Mouse (Mus musculus): ENCODE measurements around the gene Igfbpl1. TPM values are rescaled to one million over a fixed set of nuclear protein-coding genes. Genes with fewer than 3 reads are reported as not detected.

Gene Igfbpl1
- total RNA-seq, 2 experiments from 2014 or later, result 2.2 to 2.4 TPM

DNA sequence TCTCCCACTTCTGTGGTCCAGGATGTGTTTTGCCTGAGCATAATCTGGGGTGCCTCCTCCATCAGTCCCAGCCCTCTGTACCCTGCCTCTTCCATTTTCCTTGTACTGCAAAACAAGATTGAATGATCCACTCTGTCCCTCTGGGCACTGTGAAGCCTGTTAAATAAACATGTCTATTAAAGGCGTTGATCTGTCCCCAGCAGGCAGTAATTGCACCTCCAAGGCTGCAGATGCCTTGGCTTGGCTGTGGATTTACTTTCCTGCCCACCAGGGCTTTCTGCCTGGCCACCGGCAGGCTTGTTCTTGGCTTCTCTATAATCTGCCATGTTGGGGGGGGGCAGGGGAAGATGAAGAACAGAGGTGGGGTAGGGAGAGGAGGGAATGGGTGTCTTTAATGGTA is 40.8 kb downstream of the Igfbpl1 start:
- intact Hi-C loops (cut with DNase I), result loop anchor here (5.0 kb wide), 1 partner anchor 66 kb away; no protein-coding TSS in a partner anchor
- DNase-seq, result no peak

- intact Hi-C loops (cut with DNase I), result no loop called here
- DNase-seq, result no peak
Observed at GRCm38 (mm10) chr4:45783671-45784070, 43.1 kb downstream of the Igfbpl1 start.

- intact Hi-C loops (cut with DNase I), result loop anchor here (1.0 to 5.0 kb wide), 3 partner anchors 159 to 352 kb away; no protein-coding TSS in a partner anchor
- peak; percentile 44 to 64 for DNase-seq
Observed at GRCm38 (mm10) chr4:45771619-45772018, 55.1 kb downstream of the Igfbpl1 start.

DNA sequence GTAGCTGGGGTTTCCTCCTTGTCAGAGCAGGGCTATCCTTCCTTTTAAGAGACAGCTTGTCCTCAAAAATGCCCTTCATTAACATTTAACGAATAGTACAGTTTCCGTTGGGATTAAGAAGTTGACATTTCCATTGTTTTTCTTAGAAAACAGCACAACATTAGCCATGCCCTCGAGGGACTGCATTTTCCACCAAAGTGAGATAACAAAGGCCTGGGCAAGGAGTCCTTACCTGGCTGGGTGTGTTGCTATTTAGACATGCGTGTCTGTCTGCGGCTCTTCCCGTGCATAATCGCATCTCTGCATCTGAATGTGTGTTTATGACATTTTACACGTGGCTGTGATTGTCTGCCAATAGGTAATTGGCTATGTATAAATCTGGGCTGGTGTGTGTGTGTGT is 55.5 kb downstream of the Igfbpl1 start:
- no peak for DNase-seq
- intact Hi-C loops (cut with DNase I), result loop anchor here (1.0 to 5.0 kb wide), 3 partner anchors 159 to 352 kb away; no protein-coding TSS in a partner anchor

DNA sequence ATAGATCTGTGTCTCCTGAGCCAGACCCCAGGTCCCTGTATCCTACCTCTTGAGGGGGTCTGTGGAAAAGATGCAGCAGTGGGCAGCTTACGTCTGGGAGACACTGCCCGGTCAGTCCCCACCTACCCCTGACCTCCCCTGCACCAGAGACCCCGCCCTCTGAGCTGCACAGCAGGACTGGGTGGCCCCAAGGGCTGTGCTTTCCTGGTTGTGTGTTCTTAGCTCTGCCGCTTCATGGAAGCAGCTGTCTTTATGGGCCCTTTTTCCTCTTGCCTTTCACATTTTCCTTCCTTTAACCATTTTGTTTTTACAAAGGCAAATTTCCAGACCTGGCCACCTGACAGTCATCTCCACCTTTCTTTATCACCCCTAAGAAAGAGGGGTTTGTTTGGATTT is 56.1 kb downstream of the Igfbpl1 start:
- DNase-seq, result no peak
- intact Hi-C loops (cut with DNase I), result loop anchor here (1.0 to 5.0 kb wide), 4 partner anchors 39 to 351 kb away; no protein-coding TSS in a partner anchor

DNA sequence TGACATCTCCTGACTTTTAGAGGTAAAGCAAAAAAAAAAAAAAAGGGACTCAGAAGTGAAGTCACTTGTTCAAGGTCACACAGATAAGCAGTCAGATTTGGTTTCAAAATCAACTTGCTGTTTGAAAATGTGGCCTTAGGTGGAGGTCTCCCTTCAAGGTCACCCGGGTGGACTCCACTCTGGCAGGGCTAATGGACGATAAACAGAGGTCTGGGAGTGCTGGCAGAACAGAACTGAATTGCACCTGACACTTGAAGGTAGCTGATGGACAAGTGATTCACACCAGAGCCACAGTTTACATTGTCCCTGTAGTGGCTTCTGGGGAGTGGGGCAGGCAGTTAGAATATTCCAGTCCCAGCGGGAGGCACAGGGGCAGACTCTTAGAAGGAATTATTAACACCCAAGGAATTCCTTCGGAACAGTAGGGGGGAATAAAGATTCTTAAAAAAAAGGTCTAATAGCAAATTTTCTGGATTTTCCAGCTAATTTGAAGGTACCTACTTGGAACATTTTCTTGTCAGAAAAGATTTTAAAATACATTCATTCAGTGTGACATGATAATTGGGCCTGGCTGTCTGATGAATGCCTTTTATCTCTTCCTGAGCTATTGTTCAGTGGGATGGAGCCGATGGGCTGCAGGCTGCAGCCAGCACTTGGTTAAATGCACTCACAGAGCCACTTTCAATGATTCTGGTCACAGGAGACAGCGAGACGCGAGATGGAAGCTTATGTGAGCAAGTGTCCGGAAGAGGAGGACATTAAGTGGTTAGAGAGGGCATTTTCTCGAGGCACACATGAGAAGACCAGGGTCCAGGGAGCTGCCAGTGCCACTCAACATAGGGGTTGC is 56.7 kb downstream of the Igfbpl1 start:
- intact Hi-C loops (cut with DNase I), result loop anchor here (1.0 to 5.0 kb wide), 4 partner anchors 39 to 238 kb away; partner anchors contain the start of gene Shb

GRCm38 (mm10) chr4:45769141-45769540 is 57.6 kb downstream of the Igfbpl1 start:
- no peak for DNase-seq
- intact Hi-C loops (cut with DNase I), result loop anchor here (5.0 kb wide), 1 partner anchor 237 kb away; the partner anchor contains the start of gene Shb

More for the DNA sequence above, 56.7 kb downstream of the Igfbpl1 start:
- DNase-seq, result no peak

- peak; percentile 50 to 54 for DNase-seq
- intact Hi-C loops (cut with DNase I), result loop anchor here (5.0 kb wide), 1 partner anchor 236 kb away; the partner anchor contains the start of gene Shb
Observed at GRCm38 (mm10) chr4:45767891-45768558, 58.7 kb downstream of the Igfbpl1 start.

DNA sequence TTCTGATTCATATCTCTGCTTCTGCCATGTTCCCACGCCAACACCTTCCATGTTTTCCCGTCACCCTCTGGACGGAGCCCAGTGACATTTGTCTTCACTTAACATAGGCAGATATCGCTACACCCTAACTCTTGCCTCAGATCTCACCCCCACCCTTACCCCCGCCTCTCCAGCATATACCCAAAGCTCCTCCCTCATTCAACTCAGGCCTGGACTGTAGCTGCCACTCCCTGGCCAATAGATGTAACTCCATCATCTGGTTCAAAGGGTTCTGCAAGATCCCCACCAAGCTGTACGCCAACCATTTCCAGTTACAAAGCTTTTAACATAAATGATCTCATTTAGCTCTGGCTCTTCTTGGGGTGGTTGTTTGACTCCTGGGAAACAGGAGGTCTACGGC is 59.9 kb downstream of the Igfbpl1 start:
- intact Hi-C loops (cut with DNase I), result loop anchor here (5.0 kb wide), 1 partner anchor 234 kb away; the partner anchor contains the start of gene Shb
- DNase-seq, result no peak

DNA sequence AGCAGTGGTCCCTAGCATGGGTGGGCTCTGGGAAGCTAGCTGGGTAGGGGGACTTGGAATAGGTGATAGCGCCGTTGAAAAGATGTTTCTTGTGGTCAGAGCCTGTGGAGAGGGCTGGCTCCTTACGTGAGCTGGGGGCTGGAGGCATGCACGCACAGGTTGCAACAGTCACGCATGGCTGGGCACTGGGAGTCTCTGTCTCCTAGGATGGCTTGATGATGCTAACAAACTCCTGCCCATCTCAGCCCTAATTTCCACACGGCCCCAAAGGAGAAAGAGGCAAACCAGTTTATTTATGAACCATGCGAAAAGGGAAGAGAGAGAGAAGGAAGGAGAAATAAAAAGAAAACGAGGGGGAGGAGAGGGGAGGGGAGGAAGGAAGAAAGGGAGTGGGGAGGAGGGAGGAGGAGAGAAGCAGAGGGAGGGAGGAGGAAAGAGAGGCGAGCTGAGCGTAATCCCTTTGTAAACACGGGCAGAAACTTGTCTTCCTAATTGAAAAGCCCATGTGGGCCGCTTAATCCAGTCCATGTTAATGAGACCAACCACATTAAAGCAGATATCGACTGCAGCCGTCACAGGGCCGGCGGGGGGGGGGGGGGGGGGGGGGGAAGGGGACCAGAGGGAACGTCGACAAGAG is 61.0 kb downstream of the Igfbpl1 start:
- no peak for DNase-seq
- intact Hi-C loops (cut with DNase I), result loop anchor here (5.0 kb wide), 1 partner anchor 233 kb away; the partner anchor contains the start of gene Shb

DNA sequence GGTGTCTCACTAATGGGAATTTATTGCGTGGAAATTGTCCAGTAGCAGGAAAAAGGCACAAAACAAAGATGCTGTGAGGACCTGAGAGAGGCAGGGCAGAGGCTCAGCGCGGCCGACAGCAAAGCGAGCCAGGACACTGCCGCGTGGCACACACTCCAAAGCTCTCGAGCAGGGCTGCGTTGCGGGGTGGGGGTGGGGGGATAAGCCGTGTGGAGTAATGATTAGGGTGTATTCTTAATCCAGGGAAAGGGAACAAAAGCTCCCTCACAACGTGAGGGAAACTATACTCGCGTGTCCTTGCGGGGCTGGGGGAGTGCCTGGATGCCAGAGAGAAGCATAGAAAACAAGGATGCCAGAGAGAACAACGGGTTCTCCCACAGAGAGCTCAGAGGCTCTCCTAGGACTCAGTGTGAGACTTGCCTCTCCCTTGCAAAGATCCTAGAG is 61.6 kb downstream of the Igfbpl1 start:
- intact Hi-C loops (cut with DNase I), result loop anchor here (5.0 kb wide), 1 partner anchor 233 kb away; the partner anchor contains the start of gene Shb
- DNase-seq, result no peak

- peak; percentile 27 to 40 for DNase-seq
- intact Hi-C loops (cut with DNase I), result no loop called here
Observed at GRCm38 (mm10) chr4:45764141-45764494, 62.6 kb downstream of the Igfbpl1 start.

DNA sequence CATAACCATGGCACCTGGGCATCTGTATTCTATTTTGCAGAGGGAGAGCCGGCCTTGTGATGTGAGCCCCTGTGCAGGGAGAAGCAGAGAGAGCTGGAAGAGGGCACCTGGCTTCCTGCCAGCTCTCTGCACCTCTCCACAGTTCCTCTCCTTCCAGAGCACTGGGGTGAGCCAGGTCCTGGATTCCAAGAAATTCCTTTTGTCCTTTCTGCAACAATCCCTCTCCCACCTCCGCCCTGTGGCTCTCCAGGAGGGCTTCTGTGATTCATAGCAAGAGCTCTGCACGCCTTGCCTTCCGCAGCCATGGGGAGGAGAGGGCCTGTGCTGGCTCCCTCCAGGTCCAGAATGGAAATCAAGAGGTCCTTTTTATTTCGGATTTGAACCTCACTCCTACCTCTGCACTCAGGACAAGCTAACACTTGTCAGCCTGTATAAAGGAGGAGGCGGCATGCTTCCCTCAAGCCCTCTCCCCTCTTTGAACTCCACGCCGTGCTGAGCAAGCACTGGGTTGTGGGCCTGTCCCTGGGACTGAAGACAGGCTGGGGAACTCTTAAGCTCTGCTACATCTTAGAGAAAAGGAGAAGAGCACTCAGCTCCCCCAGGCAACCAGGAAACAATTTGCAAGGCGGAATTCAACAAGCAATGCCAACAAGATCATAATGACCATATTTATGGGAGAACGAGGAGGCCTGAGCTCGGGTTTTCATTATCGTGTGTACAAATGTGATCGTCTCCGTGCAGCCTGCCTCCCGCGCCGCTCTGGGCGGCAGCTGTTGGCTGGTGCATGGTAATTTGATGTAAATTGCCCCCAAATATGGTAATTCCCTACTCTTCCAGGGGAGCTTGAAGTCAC is 63.2 kb downstream of the Igfbpl1 start:
- DNase-seq, result peak; percentile 39 to 42
- intact Hi-C loops (cut with DNase I), result no loop called here

DNA sequence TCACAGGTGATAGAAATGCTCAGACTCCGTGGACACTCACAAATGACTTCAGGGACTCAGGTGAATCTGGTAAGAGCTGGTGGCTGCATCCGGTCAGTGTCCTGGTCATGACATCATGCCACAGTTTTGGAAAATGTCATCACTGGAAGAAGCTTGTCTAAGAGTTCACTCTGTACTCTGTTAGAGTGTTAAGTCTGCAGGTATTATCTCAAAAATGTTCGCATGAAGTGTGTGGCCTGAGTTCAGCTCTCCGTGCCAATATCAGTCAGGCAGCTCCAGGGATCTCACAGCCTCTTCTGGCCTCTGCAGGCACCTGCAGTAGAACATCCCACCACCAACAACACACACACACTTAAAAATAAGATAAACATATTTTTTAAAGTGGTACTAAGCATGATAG is 64.1 kb downstream of the Igfbpl1 start:
- intact Hi-C loops (cut with DNase I), result no loop called here
- DNase-seq, result peak in 1 of 2 experiments; percentile 18

Other genes starting within 250 kb of the Igfbpl1 start
- 10 to 100 TPM; 30.2 to 31.6 TPM for gene Aldh1b1, start 27.9 kb downstream of the Igfbpl1 start, total RNA-seq (2021)
- gene Stra6l, start 21.7 kb upstream of the Igfbpl1 start, total RNA-seq (2021), result not detected
- gene Ccdc180, start 63.4 kb upstream of the Igfbpl1 start, total RNA-seq (2021), result under 1 TPM in 1 of 2 experiments, not detected in 1; 0.17 TPM
- gene Tdrd7, start 138.4 kb upstream of the Igfbpl1 start, total RNA-seq (2021), result 10 to 100 TPM; 11.1 to 14.0 TPM
- gene Tmod1, start 212.0 kb upstream of the Igfbpl1 start, total RNA-seq (2021), result 100 to 1,000 TPM; 279 to 283 TPM